Mouse (Mus musculus): ENCODE results near the gene Abhd14b. TPM values are rescaled to one million over a fixed set of nuclear protein-coding genes. Genes with fewer than 3 reads are reported as not detected.

Abhd14b gene
- polyA plus RNA-seq, 1 experiment from 2014 or later, result 48.3 TPM

- Histone ChIP-seq H3K9me3 (ENCODE audit: low read length) (no peaks in the 10 kb centered on the region), H3K9ac (replicated peaks; ENCODE audit: low read length) (0 out of 2 replicates have a peak overlapping the region, but pooled peaks have one; percentile 31), H3K4me1 (ENCODE audit: insufficient read depth, low read length) (peaks cover 42% of the 10 kb centered on the region), H3K4me3 (ENCODE audit: low read length) (no peak overlapping the region), H3K27me3 (ENCODE audit: insufficient read depth, low read length) (no peaks in the 10 kb centered on the region), H3K27ac (ENCODE audit: low read length) (no peak overlapping the region), H3K36me3 (ENCODE audit: insufficient read depth, low read length) (no peaks in the 10 kb centered on the region), H3K4me2 (replicated peaks; ENCODE audit: low read depth, low read length) (no peak overlapping the region)
- 88% methylated on average over 16 of the region's 16 CpGs for WGBS
- no peak for ATAC-seq (ENCODE audit: low FRiP score, low TSS enrichment)
Measured at GRCm38 (mm10) chr9:106473081-106473752, 26.0 kb downstream of the Abhd14b start.

- no peak overlapping the region for H3K27ac ChIP-seq (ENCODE audit: low read length)
- H3K4me2 ChIP-seq (replicated peaks; ENCODE audit: low read depth, low read length), result no peak overlapping the region
- H3K36me3 ChIP-seq (ENCODE audit: insufficient read depth, low read length), result no peaks in the 10 kb centered on the region
- peaks cover 45% of the 10 kb centered on the region for H3K4me1 ChIP-seq (ENCODE audit: insufficient read depth, low read length)
- no peak for ATAC-seq (ENCODE audit: low FRiP score, low TSS enrichment)
- 78% methylated on average over 5 of the region's 5 CpGs for WGBS
- H3K4me3 ChIP-seq (ENCODE audit: low read length), result no peak overlapping the region
- H3K9me3 ChIP-seq (ENCODE audit: low read length), result no peaks in the 10 kb centered on the region
- H3K27me3 ChIP-seq (ENCODE audit: insufficient read depth, low read length), result no peaks in the 10 kb centered on the region
- no peak overlapping the region for H3K9ac ChIP-seq (replicated peaks; ENCODE audit: low read length)
Measured at GRCm38 (mm10) chr9:106473753-106474105, 26.5 kb downstream of the Abhd14b start.

GRCm38 (mm10) chr9:106474456-106474855 is 27.2 kb downstream of the Abhd14b start:
- 0 out of 2 replicates have a peak overlapping the region, but pooled peaks have one; percentile 15 for H3K4me2 ChIP-seq (replicated peaks; ENCODE audit: low read depth, low read length)
- ATAC-seq (ENCODE audit: low FRiP score, low TSS enrichment), result peak; percentile 5

GRCm38 (mm10) chr9:106475046-106475445 is 27.8 kb downstream of the Abhd14b start:
- H3K9me3 ChIP-seq (ENCODE audit: low read length), result no peaks in the 10 kb centered on the region
- H3K9ac ChIP-seq (replicated peaks; ENCODE audit: low read length), result peak overlapping the region; percentile 29
- WGBS, result 74% methylated on average over 7 of the region's 7 CpGs
- H3K4me3 ChIP-seq (ENCODE audit: low read length), result no peak overlapping the region
- ATAC-seq (ENCODE audit: low FRiP score, low TSS enrichment), result no peak
- H3K27ac ChIP-seq (ENCODE audit: low read length), result no peak overlapping the region
- no peak overlapping the region for H3K4me2 ChIP-seq (replicated peaks; ENCODE audit: low read depth, low read length)
- H3K4me1 ChIP-seq (ENCODE audit: insufficient read depth, low read length), result peaks cover 45% of the 10 kb centered on the region
- no peaks in the 10 kb centered on the region for H3K36me3 ChIP-seq (ENCODE audit: insufficient read depth, low read length)
- H3K27me3 ChIP-seq (ENCODE audit: insufficient read depth, low read length), result no peaks in the 10 kb centered on the region

More at GRCm38 (mm10) chr9:106474456-106474855, 27.2 kb downstream of the Abhd14b start:
- WGBS, result 5% methylated on average over 6 of the region's 6 CpGs
- Histone ChIP-seq H3K9me3 (ENCODE audit: low read length) (no peaks in the 10 kb centered on the region), H3K4me1 (ENCODE audit: insufficient read depth, low read length) (peaks cover 45% of the 10 kb centered on the region), H3K27me3 (ENCODE audit: insufficient read depth, low read length) (no peaks in the 10 kb centered on the region), H3K9ac (replicated peaks; ENCODE audit: low read length) (peak overlapping the region; percentile 47), H3K27ac (ENCODE audit: low read length) (no peak overlapping the region), H3K36me3 (ENCODE audit: insufficient read depth, low read length) (no peaks in the 10 kb centered on the region), H3K4me3 (ENCODE audit: low read length) (no peak overlapping the region)

GRCm38 (mm10) chr9:106475663-106476001 is 28.4 kb downstream of the Abhd14b start, which contains the start of gene Rrp9:
Gene Rrp9, plus strand, starts transcription at chr9:106475963.
- WGBS, result 83% methylated on average over 10 of the region's 10 CpGs
- Histone ChIP-seq H3K27ac (ENCODE audit: low read length) (peak within 1 kb of the TSS; percentile 63), H3K4me2 (replicated peaks; ENCODE audit: low read depth, low read length) (peak within 1 kb of the TSS; percentile 37), H3K36me3 (ENCODE audit: insufficient read depth, low read length) (peaks cover 2% of the 10 kb centered on the region), H3K4me3 (ENCODE audit: low read length) (peak within 1 kb of the TSS; percentile 3), H3K4me1 (ENCODE audit: insufficient read depth, low read length) (peaks cover 45% of the 10 kb centered on the region), H3K9me3 (ENCODE audit: low read length) (no peaks in the 10 kb centered on the region), H3K27me3 (ENCODE audit: insufficient read depth, low read length) (no peaks in the 10 kb centered on the region), H3K9ac (replicated peaks; ENCODE audit: low read length) (peak within 1 kb of the TSS; percentile 55)
- ATAC-seq (ENCODE audit: low FRiP score, low TSS enrichment), result no peak

- Histone ChIP-seq H3K9me3 (ENCODE audit: low read length) (no peaks in the 10 kb centered on the region), H3K9ac (replicated peaks; ENCODE audit: low read length) (peak overlapping the region; percentile 55), H3K4me3 (ENCODE audit: low read length) (peak overlapping the region; percentile 3), H3K36me3 (ENCODE audit: insufficient read depth, low read length) (peaks cover 8% of the 10 kb centered on the region), H3K27me3 (ENCODE audit: insufficient read depth, low read length) (no peaks in the 10 kb centered on the region), H3K27ac (ENCODE audit: low read length) (peak overlapping the region; percentile 63), H3K4me2 (replicated peaks; ENCODE audit: low read depth, low read length) (peak overlapping the region; percentile 37), H3K4me1 (ENCODE audit: insufficient read depth, low read length) (peaks cover 45% of the 10 kb centered on the region)
- WGBS, result 22% methylated on average over 16 of the region's 16 CpGs
- ATAC-seq (ENCODE audit: low FRiP score, low TSS enrichment), result peak; percentile 47
Measured at GRCm38 (mm10) chr9:106476002-106476923, 29.0 kb downstream of the Abhd14b start.

- Histone ChIP-seq H3K27ac (ENCODE audit: low read length) (peak within 1 kb of the TSS; percentile 63), H3K4me2 (replicated peaks; ENCODE audit: low read depth, low read length) (peak within 1 kb of the TSS; percentile 98), H3K9ac (replicated peaks; ENCODE audit: low read length) (peak within 1 kb of the TSS; percentile 74), H3K4me3 (ENCODE audit: low read length) (peak within 1 kb of the TSS; percentile 73), H3K9me3 (ENCODE audit: low read length) (no peaks in the 10 kb centered on the region), H3K36me3 (ENCODE audit: insufficient read depth, low read length) (peaks cover 13% of the 10 kb centered on the region), H3K27me3 (ENCODE audit: insufficient read depth, low read length) (no peaks in the 10 kb centered on the region), H3K4me1 (ENCODE audit: insufficient read depth, low read length) (peaks cover 41% of the 10 kb centered on the region)
- WGBS, result under 1% methylated on average over 40 of the region's 41 CpGs
- peak; percentile 98 for ATAC-seq (ENCODE audit: low FRiP score, low TSS enrichment)
Measured at GRCm38 (mm10) chr9:106476924-106477484, 29.7 kb downstream of the Abhd14b start, which contains the start of gene Parp3. Gene Parp3, minus strand, starts transcription at chr9:106476949.

GRCm38 (mm10) chr9:106477649-106478048 is 30.4 kb downstream of the Abhd14b start:
- H3K27ac ChIP-seq (ENCODE audit: low read length), result peak overlapping the region; percentile 39; the same call in 1 of the 2 replicates
- peak overlapping the region; percentile 74 for H3K9ac ChIP-seq (replicated peaks; ENCODE audit: low read length)
- H3K4me3 ChIP-seq (ENCODE audit: low read length), result peak overlapping the region; percentile 73
- WGBS, result 4% methylated on average over 16 of the region's 16 CpGs
- no peaks in the 10 kb centered on the region for H3K27me3 ChIP-seq (ENCODE audit: insufficient read depth, low read length)
- peak overlapping the region; percentile 98 for H3K4me2 ChIP-seq (replicated peaks; ENCODE audit: low read depth, low read length)
- H3K4me1 ChIP-seq (ENCODE audit: insufficient read depth, low read length), result peaks cover 39% of the 10 kb centered on the region
- no peaks in the 10 kb centered on the region for H3K9me3 ChIP-seq (ENCODE audit: low read length)
- ATAC-seq (ENCODE audit: low FRiP score, low TSS enrichment), result no peak
- peaks cover 16% of the 10 kb centered on the region for H3K36me3 ChIP-seq (ENCODE audit: insufficient read depth, low read length)

- Histone ChIP-seq H3K27me3 (ENCODE audit: insufficient read depth, low read length) (no peaks in the 10 kb centered on the region), H3K4me1 (ENCODE audit: insufficient read depth, low read length) (peaks cover 39% of the 10 kb centered on the region), H3K36me3 (ENCODE audit: insufficient read depth, low read length) (peaks cover 20% of the 10 kb centered on the region), H3K9me3 (ENCODE audit: low read length) (no peaks in the 10 kb centered on the region), H3K4me3 (ENCODE audit: low read length) (peak overlapping the region; percentile 73), H3K4me2 (replicated peaks; ENCODE audit: low read depth, low read length) (peak overlapping the region; percentile 98), H3K9ac (replicated peaks; ENCODE audit: low read length) (peak overlapping the region; percentile 74), H3K27ac (ENCODE audit: low read length) (no peak overlapping the region)
- no peak for ATAC-seq (ENCODE audit: low FRiP score, low TSS enrichment)
- 73% methylated on average over 9 of the region's 9 CpGs for WGBS
Measured at GRCm38 (mm10) chr9:106478101-106478500, 30.8 kb downstream of the Abhd14b start.
